Mouse (Mus musculus): Measurements from ENCODE around the gene Sec61a2.

The Sec61a2 gene

GRCm38 (mm10) chr2:5894843-5895570 lies at the start of gene Sec61a2:
TSS of gene Sec61a2 (minus strand) at chr2:5895432.
- peak; percentile 94 for DNase-seq (ENCODE audit: low spot score)

GRCm38 (mm10) chr2:5943071-5943470 lies 47.8 kb upstream of the Sec61a2 start:
- no peak for DNase-seq (ENCODE audit: low spot score)

- peak; percentile 40 for DNase-seq (ENCODE audit: low spot score)
Measured at GRCm38 (mm10) chr2:5942416-5943032, 47.3 kb upstream of the Sec61a2 start, which contains the start of gene Dhtkd1. TSS of gene Dhtkd1 (minus strand) at chr2:5942792.

- DNase-seq (ENCODE audit: low spot score) = no peak
Measured at GRCm38 (mm10) chr2:5941861-5942415, 46.7 kb upstream of the Sec61a2 start.

DNA sequence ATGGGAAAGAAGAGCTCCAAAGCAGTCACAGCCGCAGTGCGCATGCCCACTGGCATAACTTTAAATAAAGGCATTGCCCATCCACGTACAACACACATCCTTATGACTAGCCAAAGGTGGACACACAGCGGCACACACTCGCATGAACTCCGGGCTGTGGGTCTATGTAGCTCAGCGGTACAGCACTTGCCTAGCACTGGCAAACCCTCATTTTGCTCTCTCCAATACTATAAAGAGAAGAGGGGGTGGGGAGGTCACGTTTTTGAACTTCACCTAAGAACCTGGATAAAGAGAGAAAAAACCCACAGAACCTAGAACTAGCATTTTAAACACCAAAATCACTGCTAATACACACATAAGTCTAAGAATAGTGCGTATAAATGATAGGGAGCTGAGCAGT lies 45.7 kb upstream of the Sec61a2 start:
- DNase-seq (ENCODE audit: low spot score) = no peak

DNA sequence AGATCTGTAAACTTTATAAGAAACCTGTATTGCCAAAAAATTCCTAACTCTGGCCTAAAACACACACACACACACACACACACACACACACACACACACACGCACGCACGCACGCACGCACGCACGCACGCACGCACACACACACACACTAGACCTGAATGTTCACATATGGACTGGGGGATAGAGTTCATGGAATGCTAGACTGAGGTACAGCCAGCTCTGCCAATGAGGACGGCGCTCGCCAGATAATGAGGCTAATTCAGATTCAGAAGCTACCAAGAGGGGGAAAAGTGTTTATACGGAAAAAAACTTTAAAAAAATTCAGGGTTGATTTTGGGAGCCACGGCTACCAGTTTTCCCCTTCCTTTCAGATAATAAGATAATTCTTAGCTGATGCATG lies 44.7 kb upstream of the Sec61a2 start:
- no peak for DNase-seq (ENCODE audit: low spot score)

GRCm38 (mm10) chr2:5939319-5939718 lies 44.1 kb upstream of the Sec61a2 start:
- DNase-seq (ENCODE audit: low spot score) = no peak

GRCm38 (mm10) chr2:5936550-5936949 lies 41.3 kb upstream of the Sec61a2 start:
- DNase-seq (ENCODE audit: low spot score) = no peak

- DNase-seq (ENCODE audit: low spot score) = no peak
Measured at GRCm38 (mm10) chr2:5936068-5936467, 40.8 kb upstream of the Sec61a2 start.

GRCm38 (mm10) chr2:5934936-5935335 lies 39.7 kb upstream of the Sec61a2 start:
- DNase-seq (ENCODE audit: low spot score) = no peak

DNA sequence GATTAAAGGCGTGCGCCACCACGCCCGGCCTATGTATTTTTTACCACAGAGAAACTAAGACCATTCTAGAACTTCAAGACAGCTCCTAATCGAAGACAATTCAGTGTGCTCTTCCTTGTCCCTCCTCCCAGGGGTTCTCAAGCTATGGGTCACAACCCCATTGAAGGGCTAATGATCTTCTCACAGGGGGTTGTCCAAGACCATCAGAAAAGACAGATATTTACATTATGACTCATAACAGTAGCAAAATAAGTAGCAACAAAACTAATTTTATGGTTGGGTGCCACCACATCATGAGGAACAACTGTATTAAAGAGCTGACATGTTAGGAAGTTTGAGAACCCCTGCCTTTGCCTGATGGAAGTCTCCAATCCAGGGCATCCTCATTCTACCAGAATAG lies 36.7 kb upstream of the Sec61a2 start:
- DNase-seq (ENCODE audit: low spot score) = no peak

DNA sequence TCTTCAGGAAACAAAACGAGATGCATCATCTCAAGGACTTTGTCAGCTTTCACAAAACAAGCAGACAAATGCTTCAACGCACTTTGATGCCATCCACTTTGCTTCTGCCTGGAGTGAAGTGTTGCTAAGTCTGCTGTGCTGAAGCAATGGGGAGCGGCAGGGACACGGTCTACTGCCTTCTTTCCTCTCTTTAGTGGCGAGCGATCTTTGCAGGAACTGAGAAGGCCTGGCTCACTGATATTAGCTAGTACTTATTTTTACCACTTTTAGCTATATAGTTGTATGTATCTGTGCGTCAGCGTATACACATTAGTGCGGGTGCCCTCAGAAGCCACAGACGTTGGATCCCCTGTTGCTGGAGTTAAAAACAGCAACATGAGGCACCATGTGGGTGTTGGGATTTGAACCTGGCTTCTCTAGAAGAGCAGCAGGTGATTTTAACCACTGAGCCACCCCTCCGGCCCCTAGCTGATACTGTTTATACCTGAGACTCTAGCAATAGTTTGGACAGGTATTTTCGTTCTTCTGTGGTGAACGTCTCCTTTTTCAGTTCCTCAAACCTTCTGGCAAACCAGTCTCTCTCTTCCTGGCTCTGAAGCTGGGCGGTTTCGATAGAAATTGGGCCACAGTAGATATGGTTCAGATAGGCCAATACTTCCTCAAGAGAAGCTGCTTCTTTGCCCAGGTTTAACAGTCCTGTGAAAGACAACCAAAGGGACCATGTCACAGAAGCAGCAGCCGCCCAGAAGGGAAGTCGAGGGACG lies 35.2 kb upstream of the Sec61a2 start:
- no peak for DNase-seq (ENCODE audit: low spot score)

DNA sequence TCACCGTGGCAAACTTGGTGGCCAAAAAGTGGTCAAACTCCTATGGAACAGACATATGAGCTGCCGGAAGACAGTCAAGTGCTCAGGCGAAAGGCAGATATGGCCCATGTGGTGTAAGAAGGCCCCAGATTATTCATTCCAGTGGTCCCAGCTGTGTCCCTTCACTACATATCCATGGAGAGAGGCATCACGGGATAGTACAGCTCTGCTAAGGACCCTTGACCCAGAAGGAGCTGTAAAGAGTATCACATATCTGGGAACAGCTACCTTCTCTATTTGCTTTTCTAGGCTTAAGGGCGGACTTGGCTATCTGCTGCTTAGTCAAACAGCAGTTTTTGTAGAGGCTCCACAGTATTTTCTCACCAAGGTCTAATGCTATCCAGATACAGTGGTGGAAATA lies 34.6 kb upstream of the Sec61a2 start:
- DNase-seq (ENCODE audit: low spot score) = no peak

- DNase-seq (ENCODE audit: low spot score) = no peak
Measured at GRCm38 (mm10) chr2:5927481-5927880, 32.2 kb upstream of the Sec61a2 start.

- DNase-seq (ENCODE audit: low spot score) = no peak
Measured at GRCm38 (mm10) chr2:5923786-5924185, 28.6 kb upstream of the Sec61a2 start.

DNA sequence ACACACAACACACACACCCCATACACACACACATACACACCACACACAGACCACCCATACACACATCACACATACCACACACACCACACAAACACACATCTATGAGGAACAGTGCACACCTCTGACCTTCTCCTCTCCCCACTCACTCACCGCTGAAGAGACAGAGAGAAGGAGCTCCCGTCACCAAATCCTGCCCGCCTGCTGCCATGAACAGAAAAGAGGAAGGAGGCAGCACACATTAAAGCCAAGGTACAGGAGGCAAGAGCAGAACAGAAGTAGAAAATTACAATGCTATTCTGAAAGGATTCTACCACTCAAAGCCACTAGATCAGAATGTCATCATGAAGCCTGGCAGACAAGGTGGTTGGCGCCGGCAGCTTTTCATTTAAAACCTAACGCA lies 27.6 kb upstream of the Sec61a2 start:
- no peak for DNase-seq (ENCODE audit: low spot score)

GRCm38 (mm10) chr2:5911282-5911965 lies 16.2 kb upstream of the Sec61a2 start:
- no peak for DNase-seq (ENCODE audit: low spot score)

GRCm38 (mm10) chr2:5906625-5907024 lies 11.4 kb upstream of the Sec61a2 start:
- DNase-seq (ENCODE audit: low spot score) = peak; percentile 49

DNA sequence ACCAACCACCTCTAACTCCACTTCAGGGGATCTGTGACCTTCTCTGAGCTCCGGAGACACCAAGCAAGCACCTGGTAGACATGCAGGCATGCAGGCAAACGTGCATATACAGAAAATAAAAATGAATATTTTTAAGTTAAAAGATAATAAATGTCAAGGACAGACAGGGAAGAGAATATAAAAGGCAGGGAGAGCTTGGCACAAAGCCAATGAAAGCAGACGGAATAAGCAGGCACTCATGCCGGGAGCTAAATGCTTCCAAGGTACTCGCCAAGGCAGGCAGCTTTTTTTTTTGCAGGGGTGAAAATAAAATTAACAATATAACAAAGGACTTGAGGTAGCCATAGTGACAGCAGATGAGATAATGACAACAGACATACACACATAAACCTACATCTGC lies 10.9 kb upstream of the Sec61a2 start:
- DNase-seq (ENCODE audit: low spot score) = peak; percentile 49

DNA sequence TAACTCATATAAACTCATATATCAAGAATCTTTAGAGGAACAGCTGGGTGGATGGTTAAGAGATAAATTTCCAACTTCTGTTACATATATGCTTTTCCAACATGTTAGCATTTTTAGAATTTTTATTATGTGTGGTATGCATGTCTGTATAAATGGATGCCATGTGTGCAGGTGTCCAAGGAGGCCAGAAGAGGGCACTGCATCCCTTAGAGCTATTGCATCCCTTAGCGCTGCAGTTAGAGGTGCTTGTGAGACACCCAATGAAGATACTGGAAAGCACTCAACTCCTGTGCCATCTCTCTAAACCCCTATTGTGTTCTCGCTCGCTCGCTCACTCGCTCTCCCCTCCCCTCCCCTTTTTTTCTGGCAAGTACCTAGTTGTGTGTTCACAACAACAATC lies 4.9 kb upstream of the Sec61a2 start:
- DNase-seq (ENCODE audit: low spot score) = no peak

- no peak for DNase-seq (ENCODE audit: low spot score)
Measured at GRCm38 (mm10) chr2:5894296-5894695, 936 bp downstream of the Sec61a2 start.

GRCm38 (mm10) chr2:5889412-5889811 lies 5.8 kb downstream of the Sec61a2 start:
- DNase-seq (ENCODE audit: low spot score) = no peak

All from MN1 (cell line).